Mouse (Mus musculus): ENCODE measurements around the gene Pth2. TPM values are rescaled to one million over a fixed set of nuclear protein-coding genes. Genes with fewer than 3 reads are reported as not detected.

Gene Pth2
- total RNA-seq, 1 experiment, result 0.54 TPM

GRCm38 (mm10) chr7:45231192-45231591 is 50.4 kb downstream of the Pth2 start:
- H3K4me3 ChIP-seq (ENCODE audit: insufficient read depth in 1 of 2, low read depth in 1 of 2, low read length in 2 of 2, poor library complexity in 1 of 2, severe bottlenecking in 1 of 2), result no peak overlapping the region
- peaks cover 42% of the 10 kb centered on the region for H3K36me3 ChIP-seq (ENCODE audit: control insufficient read depth, insufficient read depth, low read length, poor library complexity, severe bottlenecking)
- H3K9me3 ChIP-seq (ENCODE audit: control insufficient read depth, insufficient read depth, low read depth, low read length), result no peaks in the 10 kb centered on the region
- in situ Hi-C loops (cut with MboI; ENCODE audit: low sequenced_read_pairs in 2 of 2, unreplicated experiment in 2 of 2), result no loop called here
- H3K27ac ChIP-seq (ENCODE audit: insufficient read depth, low read depth, low read length, poor library complexity, severe bottlenecking), result no peak overlapping the region
- no peak for TF ChIP-seq HCFC1 (IDR thresholded peaks at IDR 0.05; ENCODE audit: borderline replicate concordance, insufficient read depth, low read length)
- TF ChIP-seq CHD2 (IDR thresholded peaks at IDR 0.05; ENCODE audit: low read depth, low read length), result no peak
- no peak for TF ChIP-seq ZNF384 (IDR thresholded peaks at IDR 0.05; ENCODE audit: low read depth, low read length)
- no peak for TF ChIP-seq ZC3H11A (IDR thresholded peaks at IDR 0.05; ENCODE audit: borderline replicate concordance, low read depth, low read length)
- no peak for TF ChIP-seq MAFK (IDR thresholded peaks at IDR 0.05; ENCODE audit: insufficient read depth, low read depth, low read length)
- no peak overlapping the region for H3K9ac ChIP-seq (ENCODE audit: insufficient read depth, low read depth, low read length, poor library complexity, severe bottlenecking)
- H3K4me1 ChIP-seq (ENCODE audit: control insufficient read depth in 2 of 2, insufficient read depth in 2 of 2, low read length in 2 of 2, poor library complexity in 1 of 2), result peaks cover 7 to 21% of the 10 kb centered on the region in 2 experiments
- no peak for DNase-seq (ENCODE audit: low read depth, low spot score)

Other genes starting within 250 kb of the Pth2 start
- 0.49 and 0.85 TPM in 2 replicates for gene Tsks, start 237.8 kb upstream of the Pth2 start, total RNA-seq (2012; rRNA removed)
- gene Cpt1c, start 206.1 kb upstream of the Pth2 start, total RNA-seq (2012; rRNA removed), result 60.3 and 123 TPM in 2 replicates
- 413 and 429 TPM in 2 replicates for gene Prmt1, start 194.4 kb upstream of the Pth2 start, total RNA-seq (2012; rRNA removed)
- 45.9 and 68.4 TPM in 2 replicates for gene Irf3, start 183.3 kb upstream of the Pth2 start, total RNA-seq (2012; rRNA removed)
- gene Bcl2l12, start 182.3 kb upstream of the Pth2 start, total RNA-seq (2012; rRNA removed), result 11.9 and 13.0 TPM in 2 replicates
- 39.0 and 39.2 TPM in 2 replicates for gene Scaf1, start 164.6 kb upstream of the Pth2 start, total RNA-seq (2012; rRNA removed)
- 11.1 and 14.4 TPM in 2 replicates for gene Rras, start 163.0 kb upstream of the Pth2 start, total RNA-seq (2012; rRNA removed)
- gene Prr12, start 128.1 kb upstream of the Pth2 start, total RNA-seq (2012; rRNA removed), result 32.3 and 37.5 TPM in 2 replicates
- 94.2 and 106 TPM in 2 replicates for gene Nosip, start 118.6 kb upstream of the Pth2 start, total RNA-seq (2012; rRNA removed)
- gene Prrg2, start 118.3 kb upstream of the Pth2 start, total RNA-seq (2012; rRNA removed), result 9.8 and 11.4 TPM in 2 replicates
- 137 and 207 TPM in 2 replicates for gene Rcn3, start 88.8 kb upstream of the Pth2 start, total RNA-seq (2012; rRNA removed)
- gene Fcgrt, start 77.1 kb upstream of the Pth2 start, total RNA-seq (2012; rRNA removed), result 10.6 and 15.1 TPM in 2 replicates
- gene Rps11, start 56.6 kb upstream of the Pth2 start, total RNA-seq (2012; rRNA removed), result 1,746 and 1,854 TPM in 2 replicates
- gene Rpl13a, start 52.2 kb upstream of the Pth2 start, total RNA-seq (2012; rRNA removed), result 3,971 and 5,136 TPM in 2 replicates
- 0.36 and 0.90 TPM in 2 replicates for gene Gm45713, start 44.8 kb upstream of the Pth2 start, total RNA-seq (2012; rRNA removed)
- gene Flt3l, start 44.6 kb upstream of the Pth2 start, total RNA-seq (2012; rRNA removed), result 1.8 and 1.9 TPM in 2 replicates
- gene Pih1d1, start 26.7 kb upstream of the Pth2 start, total RNA-seq (2012; rRNA removed), result 69.9 and 70.2 TPM in 2 replicates
- gene Aldh16a1, start 26.4 kb upstream of the Pth2 start, total RNA-seq (2012; rRNA removed), result 108 and 115 TPM in 2 replicates
- gene Slc17a7, start 17.0 kb upstream of the Pth2 start, total RNA-seq (2012; rRNA removed), result 3.4 and 4.4 TPM in 2 replicates
- 0.11 TPM in 1 of 2 replicates, not detected in the other for gene Gfy, start 1.4 kb upstream of the Pth2 start, total RNA-seq (2012; rRNA removed)
- 2.4 and 2.7 TPM in 2 replicates for gene Ccdc155, start 23.9 kb downstream of the Pth2 start, total RNA-seq (2012; rRNA removed)
- gene Dkkl1, start 31.2 kb downstream of the Pth2 start, total RNA-seq (2012; rRNA removed), result 4.7 and 6.9 TPM in 2 replicates
- 95.9 and 111 TPM in 2 replicates for gene Tead2, start 34.8 kb downstream of the Pth2 start, total RNA-seq (2012; rRNA removed)
- gene Cd37, start 58.1 kb downstream of the Pth2 start, total RNA-seq (2012; rRNA removed), result 37.6 and 50.8 TPM in 2 replicates
- gene Slc6a16, start 60.1 kb downstream of the Pth2 start, total RNA-seq (2012; rRNA removed), result 12.7 and 14.6 TPM in 2 replicates
- gene Slc6a21, start 96.5 kb downstream of the Pth2 start, total RNA-seq (2012; rRNA removed), result 0.21 and 0.67 TPM in 2 replicates
- 26.5 and 48.5 TPM in 2 replicates for gene Trpm4, start 152.8 kb downstream of the Pth2 start, total RNA-seq (2012; rRNA removed)
- 0.71 and 1.4 TPM in 2 replicates for gene Hrc, start 154.3 kb downstream of the Pth2 start, total RNA-seq (2012; rRNA removed)
- gene Ppfia3, start 186.0 kb downstream of the Pth2 start, total RNA-seq (2012; rRNA removed), result 6.9 and 12.6 TPM in 2 replicates
- 5.6 and 11.3 TPM in 2 replicates for gene Lin7b, start 189.6 kb downstream of the Pth2 start, total RNA-seq (2012; rRNA removed)
- gene Snrnp70, start 214.7 kb downstream of the Pth2 start, total RNA-seq (2012; rRNA removed), result 303 and 310 TPM in 2 replicates
- 0.85 and 2.3 TPM in 2 replicates for gene Kcna7, start 224.7 kb downstream of the Pth2 start, total RNA-seq (2012; rRNA removed)
- 2.4 and 3.6 TPM in 2 replicates for gene Ntf5, start 232.7 kb downstream of the Pth2 start, total RNA-seq (2012; rRNA removed)
- 0.37 TPM in 1 of 2 replicates, not detected in the other for gene Lhb, start 239.8 kb downstream of the Pth2 start, total RNA-seq (2012; rRNA removed)

All from ES-E14 (cell line).